Mouse (Mus musculus): Measurements from ENCODE around the gene Slfn8. TPM values are rescaled to one million over a fixed set of nuclear protein-coding genes. Genes with fewer than 3 reads are reported as not detected.

Gene Slfn8
- polyA plus RNA-seq, 1 experiment = 0.19 TPM

DNA sequence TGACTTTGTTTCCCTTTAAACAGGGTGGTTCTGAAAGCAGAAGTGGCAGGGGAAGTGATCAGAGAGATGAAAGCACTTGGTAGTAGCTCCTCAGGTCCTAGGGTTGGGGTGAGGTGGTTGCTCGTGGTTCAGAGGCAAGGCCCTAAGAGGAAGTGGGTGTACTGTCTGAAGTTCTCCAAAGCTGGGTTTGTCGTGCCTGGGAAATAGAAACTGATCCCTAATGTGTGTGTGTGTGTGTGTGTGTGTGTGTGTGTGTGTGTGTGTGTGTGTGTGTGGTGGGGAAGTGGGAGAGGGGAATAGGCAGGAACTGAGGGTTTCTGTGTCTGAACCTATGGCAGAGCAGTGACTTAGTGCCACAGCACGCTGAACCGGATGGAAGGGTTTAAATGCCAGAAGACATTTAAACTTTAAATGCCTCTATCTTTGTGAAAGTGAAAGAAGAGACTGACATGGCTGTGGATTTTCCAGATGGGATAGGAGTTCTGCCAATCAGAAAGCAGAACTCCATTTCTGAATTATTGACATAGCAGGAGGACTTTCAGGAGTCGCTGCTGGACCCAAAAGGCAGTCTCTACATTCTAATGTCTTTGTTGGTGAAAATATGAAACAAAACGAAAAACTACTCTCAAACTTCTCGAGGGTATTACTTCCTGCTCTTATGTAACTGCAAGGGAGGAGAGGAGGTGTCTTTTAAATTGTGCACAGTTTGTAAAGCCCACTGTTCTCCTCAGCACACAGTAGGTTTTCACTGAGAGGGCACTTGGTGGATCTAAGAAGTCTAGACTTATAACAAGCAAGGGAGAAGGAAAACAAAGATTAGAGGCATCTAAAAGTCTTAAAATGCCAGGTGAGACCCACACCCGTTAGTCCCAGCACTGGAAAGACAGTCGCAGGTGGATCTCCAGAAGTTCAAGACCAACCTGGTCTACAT, 67.7 kb downstream of the Slfn8 start:
- Histone ChIP-seq H3K27ac (ENCODE audit: control insufficient read depth, insufficient read depth, low read depth, low read length) (peak overlapping the region; percentile 33; the same call in 1 of the 2 replicates), H3K27me3 (ENCODE audit: control insufficient read depth, insufficient read depth, low read length) (peaks cover 3% of the 10 kb centered on the region; the same call in 1 of the 2 replicates)
- TF ChIP-seq POLR2A (IDR thresholded peaks at IDR 0.05; ENCODE audit: control insufficient read depth, low read depth, low read length) (no peak), CTCF (IDR thresholded peaks at IDR 0.05; ENCODE audit: control insufficient read depth, insufficient read depth, insufficient replicate concordance, low read depth, low read length) (no peak)

More for the DNA sequence above, 67.7 kb downstream of the Slfn8 start:
- Histone ChIP-seq H3K36me3 (ENCODE audit: control insufficient read depth, insufficient read depth, low read length) (no peaks in the 10 kb centered on the region), H3K4me1 (ENCODE audit: control insufficient read depth, insufficient read depth, low read length) (peaks cover 10% of the 10 kb centered on the region), H3K4me3 (ENCODE audit: control insufficient read depth, low read depth, low read length) (peak overlapping the region; percentile 71)

Other genes starting within 250 kb of the Slfn8 start
- gene Lig3, start 239.7 kb downstream of the Slfn8 start, polyA plus RNA-seq (2012; rRNA removed) = 107 and 120 TPM in 2 replicates
- gene Rffl, start 149.6 kb downstream of the Slfn8 start, polyA plus RNA-seq (2012; rRNA removed) = 135 and 143 TPM in 2 replicates
- 13.8 and 15.1 TPM in 2 replicates for gene Rad51d, start 130.2 kb downstream of the Slfn8 start, polyA plus RNA-seq (2012; rRNA removed)
- 134 and 144 TPM in 2 replicates for gene Fndc8, start 128.7 kb downstream of the Slfn8 start, polyA plus RNA-seq (2012; rRNA removed)
- 9.6 and 9.7 TPM in 2 replicates for gene Nle1, start 112.4 kb downstream of the Slfn8 start, polyA plus RNA-seq (2012; rRNA removed)
- 3.3 and 7.2 TPM in 2 replicates for gene Unc45b, start 110.3 kb downstream of the Slfn8 start, polyA plus RNA-seq (2012; rRNA removed)
- gene Slfn5, start 69.5 kb downstream of the Slfn8 start, polyA plus RNA-seq (2012; rRNA removed) = 1.7 and 3.5 TPM in 2 replicates
- 0.07 and 0.11 TPM in 2 replicates for gene Slfn9, start 29.0 kb downstream of the Slfn8 start, polyA plus RNA-seq (2012; rRNA removed)
- 0.06 and 0.16 TPM in 2 replicates for gene Slfn2, start 44.3 kb upstream of the Slfn8 start, polyA plus RNA-seq (2012; rRNA removed)
- gene Slfn1, start 96.0 kb upstream of the Slfn8 start, polyA plus RNA-seq (2012; rRNA removed) = not detected in 2 replicates
- gene Slfn4, start 154.4 kb upstream of the Slfn8 start, polyA plus RNA-seq (2012; rRNA removed) = 0.22 and 0.38 TPM in 2 replicates
- gene Slfn3, start 170.5 kb upstream of the Slfn8 start, polyA plus RNA-seq (2012; rRNA removed) = 0.64 and 0.66 TPM in 2 replicates

Data from testis, adult 2 months (tissue).